Mouse (Mus musculus) forebrain, postnatal 0 days (tissue): Measurements from ENCODE around the gene Tm2d1. TPM values are rescaled to one million over a fixed set of nuclear protein-coding genes. Genes with fewer than 3 reads are reported as not detected.
A peak's percentile ranks its signal among the peaks of the same experiment; 100 is the strongest.

Source experiments
- ATAC-seq: fragments of 200-750 bp; cut with Nextera tagmentation; 2 replicates; pipeline ENCODE4 v1.8.0; 2017; ENCODE audit warnings: mild to moderate bottlenecking, moderate library complexity
- DNase-seq: peaks from one replicate; pipeline ENCODE4 v3.0.0-alpha.2; 2015
- H3K27ac ChIP-seq: fragments of 300-500 bp; sonication (generic); 2 replicates; pipeline ENCODE4 v1.5.1; 2014; ENCODE audit warnings: low read depth, mild to moderate bottlenecking, antibody characterized with exemption, low read length, moderate library complexity, mixed read lengths
- H3K27me3 ChIP-seq: fragments of 300-500 bp; sonication (generic); 2 replicates; pipeline ENCODE4 v1.6.1; 2014; ENCODE audit warnings: mild to moderate bottlenecking, low read length, mixed read lengths; ENCODE audit not compliant: insufficient read depth
- H3K36me3 ChIP-seq: fragments of 300-500 bp; sonication (generic); 2 replicates; pipeline ENCODE4 v1.6.1; 2014; ENCODE audit warnings: mild to moderate bottlenecking, moderate library complexity; ENCODE audit not compliant: insufficient read depth
- H3K4me1 ChIP-seq: fragments of 300-500 bp; sonication (generic); 2 replicates; pipeline ENCODE4 v1.6.1; 2014; ENCODE audit warnings: antibody characterized with exemption; ENCODE audit not compliant: insufficient read depth
- H3K4me2 ChIP-seq: fragments of 300-500 bp; sonication (generic); 2 replicates; pipeline ENCODE4 v1.6.1; 2014; ENCODE audit warnings: low read depth, mild to moderate bottlenecking, moderate library complexity
- H3K4me3 ChIP-seq: fragments of 300-500 bp; sonication (generic); 2 replicates; pipeline ENCODE4 v1.5.1; 2014; ENCODE audit warnings: low read depth, low read length, mixed read lengths
- H3K9ac ChIP-seq: fragments of 300-500 bp; sonication (generic); 2 replicates; pipeline ENCODE4 v1.6.1; 2014; ENCODE audit warnings: mild to moderate bottlenecking
- H3K9me3 ChIP-seq: fragments of 300-500 bp; sonication (generic); 2 replicates; pipeline ENCODE4 v1.6.1; 2016; ENCODE audit warnings: low read length
- CTCF ChIP-seq: sonication (generic); IDR thresholded peaks from 2 replicates; pipeline ENCODE4 v1.5.1; 2016; ENCODE audit warnings: antibody characterized with exemption, control low read depth, low read depth
- WGBS: fragments of 180-500 bp; shearing (Covaris S2); extraction: QIAGEN DNeasy Blood & Tissue Kit; methylation state at CpG from one replicate; pipeline ENCODE4 v1.1.7; 2014; 5-methylcytosine and 5-hydroxymethylcytosine counted together
- polyA plus RNA-seq: library from polyadenylated mRNA; unstranded; fragments of >200 nt; fragmentation: Nextera tagmentation; extraction: Ambion mirVana; gene quantifications from 2 replicates; pipeline ENCODE4 v1.2.1, GENCODE M21; 2015
- total RNA-seq: library from RNA; depleted of rRNA; stranded (reverse); fragments of >200 nt; gene quantifications from 2 replicates; pipeline ENCODE4 v1.2.3, GENCODE M21; 2014

Tm2d1 gene
- total and polyA plus RNA-seq, 2 experiments from 2014 or later = 67.9 to 149 TPM

GRCm38 (mm10) chr4:98358034-98358809 is 24.9 kb downstream of the Tm2d1 start:
- no peak overlapping the region for H3K27ac ChIP-seq
- H3K4me2 ChIP-seq = no peak overlapping the region
- peaks cover 14% of the 10 kb centered on the region for H3K36me3 ChIP-seq
- DNase-seq = no peak
- H3K4me1 ChIP-seq = no peaks in the 10 kb centered on the region
- WGBS = 98% methylated on average over 9 of the region's 9 CpGs
- ATAC-seq = no peak
- no peak overlapping the region for H3K4me3 ChIP-seq
- no peak for TF ChIP-seq CTCF
- no peaks in the 10 kb centered on the region for H3K27me3 ChIP-seq
- no peaks in the 10 kb centered on the region for H3K9me3 ChIP-seq
- H3K9ac ChIP-seq = no peak overlapping the region

- Histone ChIP-seq H3K36me3 (no peaks in the 10 kb centered on the region), H3K27me3 (no peaks in the 10 kb centered on the region), H3K4me2 (no peak overlapping the region), H3K9me3 (no peaks in the 10 kb centered on the region), H3K27ac (no peak overlapping the region), H3K9ac (no peak overlapping the region), H3K4me3 (no peak overlapping the region), H3K4me1 (no peaks in the 10 kb centered on the region)
- DNase-seq (no peak), ATAC-seq (no peak; the same call in 1 of the 2 replicates)
- no peak for TF ChIP-seq CTCF
- 88% methylated on average over 5 of the region's 5 CpGs for WGBS
These were observed 34.5 kb downstream of the Tm2d1 start for GRCm38 (mm10) chr4:98348580-98348979.

- Histone ChIP-seq H3K4me1 (no peaks in the 10 kb centered on the region), H3K27ac (no peak overlapping the region), H3K4me3 (no peak overlapping the region), H3K4me2 (no peak overlapping the region), H3K9ac (no peak overlapping the region), H3K36me3 (no peaks in the 10 kb centered on the region), H3K9me3 (no peaks in the 10 kb centered on the region), H3K27me3 (no peaks in the 10 kb centered on the region)
- ATAC-seq = peak; percentile 43; the same call in 1 of the 2 replicates
- WGBS = 77% methylated on average over 10 of the region's 10 CpGs
- peak; percentile 18 for DNase-seq
- no peak for TF ChIP-seq CTCF
These were observed 37.3 kb downstream of the Tm2d1 start for GRCm38 (mm10) chr4:98345783-98346182.

- no peak overlapping the region for H3K4me2 ChIP-seq
- H3K9ac ChIP-seq = no peak overlapping the region
- H3K9me3 ChIP-seq = no peaks in the 10 kb centered on the region
- no peak overlapping the region for H3K27ac ChIP-seq
- ATAC-seq (no peak), DNase-seq (no peak)
- TF ChIP-seq CTCF = no peak
- no peaks in the 10 kb centered on the region for H3K36me3 ChIP-seq
- WGBS = 83% methylated on average over 10 of the region's 10 CpGs
- no peaks in the 10 kb centered on the region for H3K27me3 ChIP-seq
- no peaks in the 10 kb centered on the region for H3K4me1 ChIP-seq
- H3K4me3 ChIP-seq = no peak overlapping the region
These were observed 43.0 kb downstream of the Tm2d1 start for GRCm38 (mm10) chr4:98339992-98340564.

- Histone ChIP-seq H3K27ac (no peak overlapping the region), H3K27me3 (no peaks in the 10 kb centered on the region), H3K9ac (no peak overlapping the region), H3K9me3 (no peaks in the 10 kb centered on the region), H3K36me3 (no peaks in the 10 kb centered on the region), H3K4me2 (no peak overlapping the region), H3K4me3 (no peak overlapping the region), H3K4me1 (no peaks in the 10 kb centered on the region)
- 52% methylated on average over 14 of the region's 14 CpGs for WGBS
- ATAC-seq (peak; percentile 27; the same call in 1 of the 2 replicates), DNase-seq (peak; percentile 32)
- TF ChIP-seq CTCF = no peak
These were observed 44.2 kb downstream of the Tm2d1 start for GRCm38 (mm10) chr4:98338636-98339630.

- no peak for TF ChIP-seq CTCF
- Histone ChIP-seq H3K4me3 (no peak overlapping the region), H3K4me2 (no peak overlapping the region), H3K9me3 (no peaks in the 10 kb centered on the region), H3K36me3 (no peaks in the 10 kb centered on the region), H3K9ac (no peak overlapping the region), H3K27ac (no peak overlapping the region), H3K4me1 (no peaks in the 10 kb centered on the region), H3K27me3 (no peaks in the 10 kb centered on the region)
- 75% methylated on average over 5 of the region's 5 CpGs for WGBS
- no peak for DNase-seq
- ATAC-seq = no peak
These were observed 45.9 kb downstream of the Tm2d1 start for GRCm38 (mm10) chr4:98337197-98337596.
